Mouse (Mus musculus) ES-Bruce4 (cell line): ENCODE measurements around the gene Mien1.

ENCODE experiments used
- CTCF ChIP-seq: IDR thresholded peaks from one replicate; pipeline ENCODE4 v1.8.1; 2011; ENCODE audit warnings: low read depth, low read length
- POLR2A ChIP-seq: IDR thresholded peaks from one replicate; pipeline ENCODE4 v1.8.1; 2011; ENCODE audit warnings: low read length; ENCODE audit not compliant: insufficient read depth

GRCm38 (mm10) chr11:98431743-98432502, 6.9 kb downstream of the Mien1 start:
- TF ChIP-seq CTCF (no peak), POLR2A (no peak)
